Mouse (Mus musculus) ES-E14 (cell line): ENCODE data around the gene Lrrc17.

ENCODE experiments used
- CHD2 ChIP-seq: IDR thresholded peaks from 2 replicates; pipeline ENCODE4 v1.6.1; 2014; ENCODE audit warnings: mild to moderate bottlenecking, low read depth, low read length, inconsistent platforms
- HCFC1 ChIP-seq: IDR thresholded peaks from 2 replicates; pipeline ENCODE4 v1.6.1; 2012; ENCODE audit warnings: low read length, inconsistent platforms, borderline replicate concordance; ENCODE audit not compliant: insufficient read depth
- MAFK ChIP-seq: IDR thresholded peaks from 2 replicates; pipeline ENCODE4 v1.6.1; 2014; ENCODE audit warnings: mild to moderate bottlenecking, low read depth, low read length, inconsistent platforms; ENCODE audit not compliant: insufficient read depth
- ZC3H11A ChIP-seq: IDR thresholded peaks from 2 replicates; pipeline ENCODE4 v1.6.1; 2012; ENCODE audit warnings: low read depth, mild to moderate bottlenecking, inconsistent platforms, low read length, borderline replicate concordance
- ZNF384 ChIP-seq: IDR thresholded peaks from 2 replicates; pipeline ENCODE4 v1.6.1; 2012; ENCODE audit warnings: low read depth, low read length, inconsistent platforms

DNA sequence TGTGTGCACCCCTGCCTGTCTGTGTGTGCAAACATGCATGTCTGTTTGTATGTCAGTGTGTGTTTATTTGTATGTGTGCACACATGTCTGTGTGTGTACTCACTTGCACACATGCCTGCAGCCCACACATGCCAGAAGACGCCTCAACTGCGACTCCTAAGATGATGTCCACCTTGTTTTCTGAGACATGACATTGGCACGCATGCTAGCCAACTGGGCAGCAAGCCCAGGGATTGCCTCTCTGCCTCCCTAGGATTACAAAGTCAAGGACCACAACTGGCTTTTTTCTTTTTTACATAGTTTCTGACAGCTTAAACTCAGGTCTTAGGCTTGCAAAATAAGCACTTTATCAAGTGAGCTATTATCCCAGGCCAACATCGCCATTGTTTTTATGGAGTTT is 2.4 kb downstream of the Lrrc17 start:
- no peak for TF ChIP-seq HCFC1
- no peak for TF ChIP-seq MAFK
- no peak for TF ChIP-seq ZNF384
- no peak for TF ChIP-seq ZC3H11A
- TF ChIP-seq CHD2 = no peak
